Mouse (Mus musculus) ES-Bruce4 (cell line): ENCODE results near the gene Scp2. TPM values are rescaled to one million over a fixed set of nuclear protein-coding genes. Genes with fewer than 3 reads are reported as not detected.

ENCODE experiments used
- H3K27ac ChIP-seq: 2 replicates; pipeline ENCODE4 v1.5.1; 2012; ENCODE audit warnings: low read length, inconsistent platforms; ENCODE audit not compliant: insufficient read depth
- H3K27me3 ChIP-seq: 2 replicates; pipeline ENCODE4 v1.6.1; 2012; ENCODE audit warnings: mild to moderate bottlenecking, low read length, inconsistent platforms; ENCODE audit not compliant: control insufficient read depth, poor library complexity, insufficient read depth, severe bottlenecking
- H3K36me3 ChIP-seq: 2 replicates; pipeline ENCODE4 v1.6.1; 2012; ENCODE audit warnings: inconsistent platforms, mild to moderate bottlenecking, low read length, moderate library complexity; ENCODE audit not compliant: control insufficient read depth, poor library complexity, insufficient read depth, severe bottlenecking
- H3K4me1 ChIP-seq: one replicate; pipeline ENCODE4 v1.8.1; 2011; ENCODE audit warnings: low read length; ENCODE audit not compliant: control insufficient read depth, insufficient read depth
- H3K4me3 ChIP-seq: 2 replicates; pipeline ENCODE4 v1.5.1; 2011; ENCODE audit warnings: low read depth, mild to moderate bottlenecking, low read length
- H3K9ac ChIP-seq: 2 replicates; pipeline ENCODE4 v1.6.1; 2012; ENCODE audit warnings: low read depth, mild to moderate bottlenecking, inconsistent platforms; ENCODE audit not compliant: poor library complexity, severe bottlenecking
- H3K9me3 ChIP-seq: replicated peaks from 2 replicates; pipeline ENCODE4 v1.6.1; 2012; ENCODE audit warnings: mild to moderate bottlenecking, low read length, inconsistent platforms; ENCODE audit not compliant: control insufficient read depth, poor library complexity, insufficient read depth, severe bottlenecking
- CTCF ChIP-seq: IDR thresholded peaks from one replicate; pipeline ENCODE4 v1.8.1; 2011; ENCODE audit warnings: low read depth, low read length
- EP300 ChIP-seq: IDR thresholded peaks from 2 replicates; pipeline ENCODE4 v1.6.1; 2011; ENCODE audit warnings: low read depth, low read length; ENCODE audit not compliant: insufficient read depth
- POLR2A ChIP-seq: IDR thresholded peaks from one replicate; pipeline ENCODE4 v1.8.1; 2011; ENCODE audit warnings: low read length; ENCODE audit not compliant: insufficient read depth
- polyA plus RNA-seq: library from polyadenylated mRNA; stranded (reverse); fragments of >200 nt; gene quantifications from 2 replicates; pipeline ENCODE4 v1.2.4, GENCODE M21; 2011; ENCODE audit warnings: low read depth; ENCODE audit not compliant: missing spikeins, insufficient read depth, insufficient read length

Gene Scp2
- polyA plus RNA-seq, 1 experiment = 54.4 TPM

DNA sequence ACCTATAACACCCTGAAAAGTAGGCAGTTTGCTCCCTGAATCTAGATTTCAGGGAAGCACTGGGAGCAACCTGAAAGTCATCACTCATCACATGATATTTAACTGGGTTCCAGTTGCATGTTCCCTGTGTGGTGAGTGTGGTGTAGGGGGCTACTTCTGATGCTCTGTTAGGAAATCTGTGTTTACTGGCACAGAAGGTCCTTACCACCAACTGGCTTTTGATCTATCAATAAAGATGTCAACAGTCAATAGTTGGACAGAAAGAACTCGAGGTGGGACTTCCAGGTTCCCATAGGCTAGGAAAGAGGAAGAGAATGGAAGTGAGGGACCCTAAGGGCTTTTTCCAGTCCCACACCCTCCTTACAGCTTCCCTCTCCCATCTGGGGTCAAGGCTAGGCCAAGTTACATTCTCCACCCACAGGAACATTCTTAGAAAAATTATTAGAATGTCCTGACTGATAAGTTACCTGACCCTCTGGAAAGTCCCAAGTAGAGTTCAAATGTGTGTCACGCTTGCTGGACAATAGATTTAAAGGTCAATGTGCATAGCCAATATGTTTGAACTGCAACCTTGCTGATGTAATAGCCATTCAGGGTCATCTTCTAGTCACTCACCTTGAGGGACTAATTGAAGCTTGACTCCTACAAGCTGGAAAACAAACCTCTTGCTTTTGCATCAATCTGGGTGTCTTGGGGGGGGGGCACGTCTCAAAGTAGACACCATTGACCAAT, 67.4 kb downstream of the Scp2 start:
- H3K9me3 ChIP-seq = no peaks in the 10 kb centered on the region; the same call in 1 of the 2 replicates

DNA sequence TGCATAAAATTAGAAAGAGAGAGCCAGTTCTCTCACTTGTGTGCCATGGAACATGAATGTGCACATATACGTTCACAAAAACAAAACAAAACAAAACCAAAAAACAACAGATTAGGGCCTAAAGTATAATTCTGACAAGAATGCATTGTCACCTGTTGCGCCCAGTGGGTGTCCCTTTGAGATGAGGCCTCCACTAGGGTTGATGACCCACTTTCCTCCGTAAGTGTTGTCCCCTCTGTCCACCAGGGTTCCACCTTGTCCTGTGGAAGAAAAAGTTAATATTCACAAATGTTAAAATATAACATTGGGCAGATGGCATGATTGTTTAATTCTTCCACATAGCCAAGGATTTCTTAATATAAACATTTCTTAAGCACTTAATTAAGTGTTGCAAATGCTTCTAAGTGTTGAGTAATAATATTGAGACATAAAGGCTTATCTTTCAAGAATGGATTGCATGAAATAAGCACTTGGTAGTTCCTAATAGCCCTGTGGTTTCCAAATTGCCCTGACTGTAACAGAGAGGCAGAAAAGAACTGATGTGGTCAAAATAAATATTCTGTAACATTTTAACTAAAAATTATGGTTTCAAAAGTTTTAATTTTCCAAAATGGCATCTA, 70.5 kb downstream of the Scp2 start:
- Histone ChIP-seq H3K4me3 (no peak overlapping the region), H3K4me1 (peaks cover 1% of the 10 kb centered on the region), H3K9me3 (no peaks in the 10 kb centered on the region; the same call in 1 of the 2 replicates), H3K27me3 (no peaks in the 10 kb centered on the region), H3K27ac (no peak overlapping the region), H3K36me3 (peaks cover 8% of the 10 kb centered on the region), H3K9ac (no peak overlapping the region)
- no peak for TF ChIP-seq EP300
- TF ChIP-seq POLR2A = no peak
- no peak for TF ChIP-seq CTCF

More for the DNA sequence above, 67.4 kb downstream of the Scp2 start:
- no peak overlapping the region for H3K9ac ChIP-seq
- H3K4me3 ChIP-seq = no peak overlapping the region
- H3K27me3 ChIP-seq = no peaks in the 10 kb centered on the region
- no peak for TF ChIP-seq CTCF
- TF ChIP-seq EP300 = no peak
- no peak for TF ChIP-seq POLR2A
- H3K36me3 ChIP-seq = peaks cover 8% of the 10 kb centered on the region
- H3K27ac ChIP-seq = no peak overlapping the region
- no peaks in the 10 kb centered on the region for H3K4me1 ChIP-seq

DNA sequence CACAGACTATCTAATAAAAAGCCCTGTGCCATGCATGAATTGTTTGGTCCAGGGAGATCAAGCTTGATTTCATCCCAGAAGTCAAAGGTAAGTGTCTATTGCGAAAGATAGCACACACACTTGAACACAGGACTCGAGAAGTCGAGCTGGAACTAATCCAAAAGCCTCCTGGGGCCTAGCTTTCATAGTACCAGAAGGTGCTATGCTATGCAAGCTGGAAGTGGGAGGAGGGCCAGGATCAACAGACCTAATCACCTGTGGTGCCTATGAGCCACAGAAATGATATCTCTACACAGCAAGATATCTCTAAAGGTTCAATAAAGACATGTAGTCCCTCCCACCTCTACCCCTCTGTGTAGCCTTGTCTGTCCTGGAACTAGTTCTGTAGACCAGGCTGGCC, 72.7 kb downstream of the Scp2 start:
- Histone ChIP-seq H3K9ac (no peak overlapping the region), H3K4me1 (peaks cover 1% of the 10 kb centered on the region), H3K27ac (no peak overlapping the region), H3K27me3 (no peaks in the 10 kb centered on the region), H3K9me3 (no peaks in the 10 kb centered on the region; the same call in 1 of the 2 replicates), H3K4me3 (no peak overlapping the region), H3K36me3 (peaks cover 11% of the 10 kb centered on the region; the same call in 1 of the 2 replicates)
- TF ChIP-seq POLR2A (no peak), EP300 (no peak), CTCF (no peak)

DNA sequence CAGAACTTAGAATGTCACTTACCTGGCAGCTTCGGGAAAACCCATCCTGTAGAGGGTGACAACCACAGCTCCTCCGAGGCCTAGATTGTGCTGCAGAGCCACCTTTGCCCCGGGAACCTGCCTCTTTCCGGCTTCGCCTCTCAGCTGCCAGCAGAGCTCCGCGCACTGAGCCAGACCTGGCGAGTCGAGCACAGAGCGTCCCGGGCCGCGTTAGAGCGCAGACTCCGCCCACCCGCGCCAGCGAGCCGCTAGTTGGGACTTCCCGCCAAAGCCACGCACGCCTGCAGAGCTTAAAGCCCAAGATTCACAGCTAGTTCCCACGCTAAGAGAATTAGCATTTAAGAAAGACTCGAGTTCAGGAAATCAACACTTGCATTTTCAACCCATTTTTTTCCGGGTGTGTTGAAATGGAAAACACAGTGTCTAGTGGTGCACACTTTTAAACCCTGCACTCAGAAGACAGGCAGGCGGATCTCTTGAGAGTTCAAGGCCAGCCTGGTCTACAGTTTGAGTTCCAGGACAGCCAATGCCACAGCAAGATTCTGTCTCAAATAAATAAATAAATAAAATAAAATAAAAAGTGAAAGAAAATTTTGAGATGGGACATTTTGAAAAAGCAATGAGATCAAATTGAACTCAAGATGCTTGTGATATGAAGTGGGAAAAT, 73.4 kb downstream of the Scp2 start:
- H3K4me3 ChIP-seq = peak overlapping the region; percentile 55
- H3K27me3 ChIP-seq = no peaks in the 10 kb centered on the region
- H3K4me1 ChIP-seq = peaks cover 1% of the 10 kb centered on the region
- H3K27ac ChIP-seq = no peak overlapping the region
- TF ChIP-seq EP300 = peak; percentile 68; the same call in 1 of the 2 replicates
- no peak for TF ChIP-seq CTCF
- TF ChIP-seq POLR2A = no peak
- no peaks in the 10 kb centered on the region for H3K9me3 ChIP-seq
- peak overlapping the region; percentile 40; the same call in 1 of the 2 replicates for H3K9ac ChIP-seq
- H3K36me3 ChIP-seq = peaks cover 8% of the 10 kb centered on the region; the same call in 1 of the 2 replicates

DNA sequence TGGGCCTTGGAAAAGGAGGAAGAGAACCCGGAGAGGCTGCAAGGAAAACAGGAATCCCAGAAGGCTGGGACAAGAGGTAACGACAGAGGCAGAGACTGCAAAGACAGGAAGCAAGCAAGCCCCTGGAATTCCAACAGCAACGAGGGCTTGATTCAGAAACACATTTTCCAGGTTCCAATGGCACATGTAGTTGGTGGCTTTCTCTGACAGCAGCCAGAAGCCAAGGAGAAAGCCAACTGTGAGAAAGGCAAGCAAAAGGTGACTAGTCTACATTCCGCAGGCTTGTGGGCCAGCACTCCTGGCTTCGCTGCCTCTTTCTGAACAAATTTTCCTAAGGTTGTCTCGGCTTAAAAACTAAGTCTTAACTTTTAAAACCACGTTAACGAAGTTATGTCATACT, 74.1 kb downstream of the Scp2 start:
- H3K9me3 ChIP-seq = no peaks in the 10 kb centered on the region
- H3K27ac ChIP-seq = no peak overlapping the region
- H3K9ac ChIP-seq = peak overlapping the region; percentile 22
- H3K27me3 ChIP-seq = no peaks in the 10 kb centered on the region
- peak overlapping the region; percentile 55 for H3K4me3 ChIP-seq
- TF ChIP-seq EP300 (no peak), CTCF (no peak), POLR2A (no peak)
- peaks cover 14% of the 10 kb centered on the region for H3K36me3 ChIP-seq
- H3K4me1 ChIP-seq = peaks cover 1% of the 10 kb centered on the region

DNA sequence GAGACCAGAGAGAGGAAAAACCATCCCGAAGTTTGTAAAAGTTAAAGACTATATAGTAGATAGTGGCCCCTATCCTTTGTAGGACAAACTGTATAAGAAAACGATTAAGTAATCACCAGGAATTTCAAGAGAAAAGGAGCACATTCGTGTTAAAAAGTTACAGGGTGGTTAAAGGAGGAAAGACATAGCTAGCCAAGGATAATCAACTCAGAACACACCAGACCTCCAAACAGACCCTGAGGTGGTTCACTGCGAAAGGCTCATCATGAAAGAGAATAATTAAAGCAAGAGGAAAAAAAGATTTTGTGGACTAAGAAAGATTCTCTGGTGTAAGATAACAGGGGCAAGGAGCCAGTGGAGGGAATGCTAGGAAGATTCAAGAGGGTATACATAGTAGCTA, 74.5 kb downstream of the Scp2 start:
- peaks cover 14% of the 10 kb centered on the region for H3K36me3 ChIP-seq
- H3K9me3 ChIP-seq = no peaks in the 10 kb centered on the region
- no peaks in the 10 kb centered on the region for H3K27me3 ChIP-seq
- TF ChIP-seq CTCF (no peak), EP300 (no peak), POLR2A (no peak)
- peaks cover 1% of the 10 kb centered on the region for H3K4me1 ChIP-seq
- H3K27ac ChIP-seq = no peak overlapping the region
- H3K4me3 ChIP-seq = peak overlapping the region; percentile 55
- H3K9ac ChIP-seq = peak overlapping the region; percentile 22
